Mouse (Mus musculus) heart, postnatal 0 days (tissue): Measurements from ENCODE around the gene Serinc5. TPM values are rescaled to one million over a fixed set of nuclear protein-coding genes. Genes with fewer than 3 reads are reported as not detected.

ENCODE experiments used
- ATAC-seq: fragments of 200-750 bp; cut with Nextera tagmentation; 2 replicates; pipeline ENCODE4 v1.8.0; 2017; ENCODE audit warnings: low read depth, moderate number of reproducible peaks, moderate library complexity; ENCODE audit not compliant: insufficient read depth
- DNase-seq: peaks from one replicate; pipeline ENCODE4 v3.0.0-alpha.2; 2016; ENCODE audit warnings: low spot score
- H3K27ac ChIP-seq: fragments of 300-500 bp; sonication (generic); 2 replicates; pipeline ENCODE4 v1.5.1; 2014; ENCODE audit warnings: low read depth, mild to moderate bottlenecking
- H3K27me3 ChIP-seq: fragments of 300-500 bp; sonication (generic); 2 replicates; pipeline ENCODE4 v1.6.1; 2014; ENCODE audit warnings: low read length, mixed read lengths; ENCODE audit not compliant: control insufficient read depth, insufficient read depth
- H3K36me3 ChIP-seq: fragments of 300-500 bp; sonication (generic); replicated peaks from 2 replicates; pipeline ENCODE4 v1.6.1; 2014; ENCODE audit warnings: low read length, mixed read lengths; ENCODE audit not compliant: control insufficient read depth, insufficient read depth
- H3K4me1 ChIP-seq: fragments of 300-500 bp; sonication (generic); 2 replicates; pipeline ENCODE4 v1.6.1; 2014; ENCODE audit warnings: antibody characterized with exemption; ENCODE audit not compliant: control insufficient read depth, insufficient read depth
- H3K4me2 ChIP-seq: fragments of 300-500 bp; sonication (generic); 2 replicates; pipeline ENCODE4 v1.6.1; 2014; ENCODE audit warnings: low read depth, mild to moderate bottlenecking, low read length, moderate library complexity
- H3K4me3 ChIP-seq: fragments of 300-500 bp; sonication (generic); 2 replicates; pipeline ENCODE4 v1.5.1; 2014; ENCODE audit warnings: low read depth, low read length
- H3K9ac ChIP-seq: fragments of 300-500 bp; sonication (generic); replicated peaks from 2 replicates; pipeline ENCODE4 v1.6.1; 2014; ENCODE audit warnings: low read depth, low read length, mixed read lengths
- H3K9me3 ChIP-seq: fragments of 300-500 bp; sonication (generic); replicated peaks from 2 replicates; pipeline ENCODE4 v1.6.1; 2016; ENCODE audit warnings: low read length; ENCODE audit not compliant: control insufficient read depth
- CTCF ChIP-seq: IDR thresholded peaks from 2 replicates; pipeline ENCODE4 v1.5.1; 2016; ENCODE audit warnings: antibody characterized with exemption, control low read depth, low read depth
- EP300 ChIP-seq: IDR thresholded peaks from 2 replicates; pipeline ENCODE4 v1.6.1; 2016; ENCODE audit warnings: antibody characterized with exemption, low read depth
- WGBS: fragments of 180-500 bp; shearing (Covaris S2); extraction: QIAGEN DNeasy Blood & Tissue Kit; methylation state at CpG from one replicate; pipeline ENCODE4 v1.1.7; 2014; 5-methylcytosine and 5-hydroxymethylcytosine counted together
- polyA plus RNA-seq: library from polyadenylated mRNA; unstranded; fragments of >200 nt; fragmentation: Nextera tagmentation; extraction: Ambion mirVana; gene quantifications from 2 replicates; pipeline ENCODE4 v1.2.1, GENCODE M21; 2015
- total RNA-seq: library from RNA; depleted of rRNA; stranded (reverse); fragments of >200 nt; gene quantifications from 2 replicates; pipeline ENCODE4 v1.2.3, GENCODE M21; 2014; ENCODE audit warnings: low replicate concordance

Serinc5 gene
- total and polyA plus RNA-seq, 2 experiments from 2014 or later: 9.8 to 28.2 TPM

DNA sequence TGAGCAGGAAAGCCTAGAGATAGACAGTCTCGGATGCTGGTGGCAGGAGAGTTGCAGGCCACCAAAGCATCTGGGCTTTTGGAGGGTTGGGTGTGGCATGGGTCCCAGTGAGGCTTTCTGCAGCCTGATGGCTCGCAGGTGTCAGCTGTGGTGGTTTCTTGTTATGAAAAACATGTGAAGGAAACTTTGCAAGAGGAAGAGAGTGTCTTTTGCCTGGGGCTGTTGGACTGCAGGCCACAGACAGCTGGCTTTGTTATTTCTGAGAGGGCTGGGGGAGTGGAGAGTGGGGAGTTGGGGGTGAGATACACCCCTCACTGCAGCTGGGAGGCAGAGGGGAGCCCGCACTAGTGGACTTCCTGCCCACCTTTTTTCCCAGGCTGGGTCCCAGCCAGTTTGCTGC, 127.9 kb downstream of the Serinc5 start:
- no peak for DNase-seq
- peaks cover 5% of the 10 kb centered on the region; the same call in 1 of the 2 replicates for H3K4me1 ChIP-seq
- H3K27me3 ChIP-seq: no peaks in the 10 kb centered on the region
- ATAC-seq: no peak
- H3K9ac ChIP-seq: no peak overlapping the region
- TF ChIP-seq CTCF (no peak), EP300 (no peak)
- H3K9me3 ChIP-seq: no peaks in the 10 kb centered on the region
- no peak overlapping the region for H3K4me2 ChIP-seq
- no peak overlapping the region for H3K27ac ChIP-seq
- H3K36me3 ChIP-seq: no peaks in the 10 kb centered on the region
- no peak overlapping the region for H3K4me3 ChIP-seq
- 79% methylated on average over 3 of the region's 3 CpGs for WGBS

DNA sequence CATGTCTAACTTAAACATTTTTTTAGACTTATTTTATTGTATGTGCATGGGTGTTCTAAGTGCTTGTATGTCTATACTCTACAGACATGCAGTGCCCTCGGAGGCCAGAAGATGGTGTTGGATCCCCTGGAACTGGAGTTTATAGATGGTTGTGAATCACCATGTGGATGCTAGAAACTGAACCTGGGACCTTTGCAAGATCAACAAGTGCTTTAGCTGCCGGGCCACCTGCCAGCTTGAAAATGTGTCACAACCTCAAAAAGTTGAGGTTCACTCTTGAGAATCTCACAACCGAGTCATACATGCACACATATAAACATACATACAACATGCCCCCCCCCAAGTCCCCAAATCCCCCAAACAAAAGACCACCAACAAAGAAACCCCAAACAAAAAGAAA, 129.0 kb downstream of the Serinc5 start:
- TF ChIP-seq EP300: no peak
- DNase-seq (no peak), ATAC-seq (no peak)
- Histone ChIP-seq H3K4me1 (peaks cover 5% of the 10 kb centered on the region; the same call in 1 of the 2 replicates), H3K9me3 (no peaks in the 10 kb centered on the region), H3K9ac (no peak overlapping the region), H3K36me3 (no peaks in the 10 kb centered on the region), H3K4me3 (no peak overlapping the region), H3K4me2 (no peak overlapping the region), H3K27me3 (no peaks in the 10 kb centered on the region), H3K27ac (no peak overlapping the region)
- 90% methylated on average over 3 of the region's 3 CpGs for WGBS

DNA sequence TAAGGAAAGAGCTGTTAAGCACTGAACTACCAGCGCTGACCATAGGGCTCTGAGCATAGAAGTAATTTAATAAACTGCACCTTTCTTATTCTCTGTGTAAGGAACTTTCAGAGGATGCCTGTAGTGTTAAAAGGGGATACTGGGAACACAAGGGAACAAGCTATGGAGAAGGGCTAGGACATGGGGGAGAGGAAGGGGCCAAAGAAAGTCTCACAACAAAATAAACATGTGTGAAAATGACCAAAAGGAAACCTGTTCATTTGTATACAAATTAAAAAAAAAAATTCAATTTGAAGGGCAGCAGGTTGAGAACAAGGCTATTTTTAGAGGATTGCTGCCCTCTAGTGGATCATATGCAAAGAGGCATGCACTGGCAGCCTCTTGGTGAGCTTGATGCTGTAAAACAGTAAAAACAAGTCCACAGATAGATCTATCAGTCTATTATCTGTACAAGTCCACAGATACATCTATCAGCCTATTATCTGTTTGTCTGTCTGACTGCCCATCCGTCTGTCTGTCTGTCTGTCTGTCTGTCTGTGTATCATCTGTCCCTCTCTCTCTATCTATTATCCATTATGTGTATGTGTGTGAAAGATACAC, 129.9 kb downstream of the Serinc5 start:
- Histone ChIP-seq H3K9me3 (no peaks in the 10 kb centered on the region), H3K4me3 (no peak overlapping the region), H3K4me1 (peaks cover 5% of the 10 kb centered on the region; the same call in 1 of the 2 replicates), H3K4me2 (no peak overlapping the region), H3K36me3 (no peaks in the 10 kb centered on the region), H3K27me3 (no peaks in the 10 kb centered on the region), H3K27ac (no peak overlapping the region), H3K9ac (no peak overlapping the region)
- DNase-seq (peak; percentile 71), ATAC-seq (no peak; the same call in 1 of the 2 replicates)
- TF ChIP-seq EP300: no peak
- peak; percentile 81 for TF ChIP-seq CTCF
- WGBS: 2% methylated on average over 2 of the region's 2 CpGs

DNA sequence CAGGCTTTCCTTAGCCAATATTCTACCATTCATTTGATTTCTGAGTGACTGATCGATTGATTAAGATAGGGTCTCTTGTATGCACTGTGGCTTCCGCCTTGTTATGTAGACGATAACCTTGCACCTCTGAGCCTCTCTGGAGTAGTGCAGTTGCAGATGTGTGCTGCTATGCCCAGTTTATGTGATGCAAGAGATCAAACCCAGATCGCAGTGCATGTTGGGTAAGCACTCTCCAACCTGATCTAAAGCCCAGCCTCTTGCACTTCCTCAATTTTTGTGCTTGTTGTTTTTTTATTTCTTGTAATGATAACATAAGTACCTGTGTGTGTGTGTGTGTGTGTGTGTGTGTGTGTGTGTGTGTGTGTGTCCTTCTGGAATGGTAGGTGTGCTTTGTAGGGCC, 132.0 kb downstream of the Serinc5 start:
- no peaks in the 10 kb centered on the region for H3K36me3 ChIP-seq
- TF ChIP-seq CTCF (no peak), EP300 (no peak)
- DNase-seq (no peak), ATAC-seq (no peak)
- no peak overlapping the region for H3K4me3 ChIP-seq
- no peak overlapping the region for H3K27ac ChIP-seq
- no peaks in the 10 kb centered on the region for H3K27me3 ChIP-seq
- no peak overlapping the region for H3K9ac ChIP-seq
- peaks cover 5% of the 10 kb centered on the region; the same call in 1 of the 2 replicates for H3K4me1 ChIP-seq
- no peaks in the 10 kb centered on the region for H3K9me3 ChIP-seq
- no peak overlapping the region for H3K4me2 ChIP-seq
- WGBS: 91% methylated on average over 4 of the region's 4 CpGs

DNA sequence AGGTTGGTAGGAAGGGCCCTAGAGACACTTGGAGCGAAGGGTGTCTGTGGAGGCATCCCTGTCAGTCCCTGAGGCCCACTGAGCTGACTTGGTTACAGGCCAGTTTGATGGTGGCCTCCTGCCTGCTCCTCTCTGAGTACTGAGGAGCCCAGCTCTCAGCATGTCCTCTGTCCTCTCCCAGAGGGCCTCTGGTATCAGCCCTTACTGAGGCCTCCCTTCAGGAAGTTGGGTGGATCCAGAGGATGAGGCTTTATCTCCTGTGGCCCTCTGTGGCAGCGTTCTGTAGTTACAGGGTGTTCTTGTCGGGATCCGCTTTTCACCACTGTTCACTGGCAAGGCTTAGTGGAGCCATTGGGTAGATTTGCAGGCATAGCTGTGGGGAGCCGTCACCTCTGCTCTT, 132.4 kb downstream of the Serinc5 start:
- no peak for TF ChIP-seq CTCF
- TF ChIP-seq EP300: no peak
- no peaks in the 10 kb centered on the region for H3K36me3 ChIP-seq
- 48% methylated on average over 5 of the region's 5 CpGs for WGBS
- H3K27ac ChIP-seq: no peak overlapping the region
- no peak overlapping the region for H3K4me2 ChIP-seq
- peaks cover 5% of the 10 kb centered on the region; the same call in 1 of the 2 replicates for H3K4me1 ChIP-seq
- peak; percentile 27; the same call in 1 of the 2 replicates for ATAC-seq
- H3K4me3 ChIP-seq: no peak overlapping the region
- H3K9ac ChIP-seq: no peak overlapping the region
- no peak for DNase-seq
- no peaks in the 10 kb centered on the region for H3K27me3 ChIP-seq
- no peaks in the 10 kb centered on the region for H3K9me3 ChIP-seq
